Mouse (Mus musculus) layer of hippocampus, adult 2 months (tissue): Measurements from ENCODE around the gene Bbs2. TPM values are rescaled to one million over a fixed set of nuclear protein-coding genes. Genes with fewer than 3 reads are reported as not detected.

Experiments
- DNase-seq, 2 experiments: peaks; one replicate each; pipeline ENCODE4 v3.0.0; 2022; ENCODE audit warnings: low spot score in 2 of 2
- H3K27ac ChIP-seq: fragments of 200-600 bp; 2 replicates; pipeline ENCODE4 v1.8.1; 2022
- H3K4me3 ChIP-seq: fragments of 200-600 bp; 2 replicates; pipeline ENCODE4 v1.8.1; 2022; ENCODE audit warnings: mild to moderate bottlenecking
- CTCF ChIP-seq: fragments of 200-600 bp; conservative IDR thresholded peaks from 2 replicates; pipeline ENCODE4 v1.8.1; 2022; ENCODE audit warnings: antibody characterized with exemption, mild to moderate bottlenecking, moderate library complexity
- total RNA-seq, 2 experiments: library from RNA; stranded (reverse); gene quantifications; 2 replicates each; pipeline ENCODE4 v1.2.3; 2021

The Bbs2 gene
- total RNA-seq, 2 experiments from 2014 or later, result 27.6 to 31.4 TPM

DNA sequence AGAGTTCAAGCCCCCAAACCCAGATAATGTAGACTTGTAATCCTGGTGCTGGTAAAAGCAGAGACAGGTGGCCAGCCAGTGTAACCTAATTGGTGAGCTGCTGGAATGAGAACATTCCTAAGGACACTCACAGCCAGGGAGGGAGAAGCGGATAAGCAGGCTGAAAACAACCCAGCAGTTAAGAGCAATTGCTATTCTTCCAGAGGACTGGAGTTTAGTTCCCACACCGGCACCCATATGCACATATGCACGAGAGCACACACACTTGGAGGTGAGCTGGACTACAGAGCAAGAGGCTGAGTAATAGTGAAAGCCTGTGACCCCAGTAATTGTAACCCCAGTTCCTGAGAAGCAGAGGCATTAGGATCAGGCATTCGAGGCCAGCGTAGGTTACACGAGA, 74.8 kb downstream of the Bbs2 start:
- DNase-seq, result no peak
- Histone ChIP-seq H3K4me3 (no peak overlapping the region), H3K27ac (no peak overlapping the region)
- no peak for TF ChIP-seq CTCF

Other genes starting within 250 kb of the Bbs2 start
- gene Amfr, start 86.1 kb downstream of the Bbs2 start, total RNA-seq, result 100 to 1,000 TPM; 122 to 128 TPM
- 10 to 100 TPM; 53.3 to 56.6 TPM for gene Nudt21, start 61.9 kb downstream of the Bbs2 start, total RNA-seq
- gene Ogfod1, start 61.7 kb downstream of the Bbs2 start, total RNA-seq, result 100 to 1,000 TPM; 108 to 110 TPM
- not detected for gene Mt4, start 38.3 kb upstream of the Bbs2 start, total RNA-seq
- 1,000 to 10,000 TPM; 1,175 to 1,192 TPM for gene Mt3, start 53.7 kb upstream of the Bbs2 start, total RNA-seq
- 100 to 1,000 TPM; 545 to 546 TPM for gene Mt2, start 73.7 kb upstream of the Bbs2 start, total RNA-seq
- gene Mt1, start 80.2 kb upstream of the Bbs2 start, total RNA-seq, result 100 to 1,000 TPM; 636 to 650 TPM
- gene Nup93, start 115.6 kb upstream of the Bbs2 start, total RNA-seq, result 10 to 100 TPM; 62.9 to 66.3 TPM
- 1 to 10 TPM in 1 of 2 experiments, under 1 TPM in 1; 0.54 to 1.0 TPM for gene Slc12a3, start 230.3 kb upstream of the Bbs2 start, total RNA-seq